26 mouse cellular contexts compared by ENCODE assay signal in the genomic region with DNA sequence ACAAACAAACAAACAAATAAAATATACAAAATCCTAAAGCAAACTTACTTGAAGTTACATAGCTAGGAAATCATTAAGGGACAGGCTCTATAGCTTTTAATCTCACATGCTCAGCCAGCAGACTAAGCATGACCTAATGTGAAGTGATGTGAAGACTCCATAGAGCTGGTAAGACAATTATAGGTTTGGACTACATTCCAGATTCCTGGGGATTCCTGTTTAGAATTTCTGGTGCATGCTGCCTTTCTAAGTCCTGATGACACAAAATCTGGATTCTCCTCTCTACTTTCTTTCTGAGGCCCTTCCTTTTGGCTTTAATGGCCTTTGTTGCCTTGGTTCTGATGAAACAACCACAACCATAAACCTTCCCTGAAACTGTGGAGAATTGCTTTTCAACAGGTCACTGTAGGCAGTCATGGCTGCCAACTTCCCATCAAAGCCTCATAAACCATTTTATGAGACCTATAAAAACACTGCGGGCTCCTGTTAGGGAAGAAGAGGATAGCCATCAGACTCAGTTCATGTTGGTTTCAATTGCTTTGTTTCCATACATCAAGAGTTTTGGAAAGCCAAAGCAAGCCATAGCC.
A peak's percentile ranks its signal among the peaks of the same experiment; 100 is the strongest.
DNase-seq lines count a peak whose midpoint lies in the region; ATAC-seq and TF ChIP-seq lines count a peak whose summit lies in the region.
"Had no signal": no experiment of that assay in that cellular context is flagged by ENCODE, and none has a peak within 500 bp of the region (broad histone marks: within the 10 kb centered on the region; RNA-seq: fewer than 3 reads in every experiment).

No protein-coding gene starts in this region.

- H3K9ac ChIP-seq in hindbrain, postnatal 0 days (replicated peaks; ENCODE audit: low read length) = no peak overlapping the region
- no peak overlapping the region for H3K9ac ChIP-seq in hindbrain, embryonic 13.5 days
- H3K9ac ChIP-seq in neural tube, embryonic 12.5 days = no peak overlapping the region
- H3K9ac ChIP-seq in neural tube, embryonic 15.5 days (replicated peaks) = no peak overlapping the region
- H3K9ac ChIP-seq in limb, embryonic 13.5 days = no peak overlapping the region
- no peak overlapping the region for H3K9ac ChIP-seq in forebrain, embryonic 11.5 days (ENCODE audit: low read length)
- H3K9ac ChIP-seq: forebrain, postnatal 0 days; heart, embryonic 12.5 days; hindbrain, embryonic 12.5 days; kidney, embryonic 15.5 days; limb, embryonic 12.5 days; liver, embryonic 13.5 days; lung, embryonic 14.5 days; midbrain, embryonic 15.5 days had no signal

- no peak overlapping the region for H3K4me2 ChIP-seq in hindbrain, postnatal 0 days (ENCODE audit: low read depth, low read length)
- no peak overlapping the region for H3K4me2 ChIP-seq in hindbrain, embryonic 13.5 days
- no peak overlapping the region for H3K4me2 ChIP-seq in neural tube, embryonic 12.5 days (replicated peaks)
- H3K4me2 ChIP-seq in neural tube, embryonic 15.5 days = no peak overlapping the region
- no peak overlapping the region for H3K4me2 ChIP-seq in limb, embryonic 13.5 days (replicated peaks)
- H3K4me2 ChIP-seq in forebrain, embryonic 11.5 days (ENCODE audit: low read depth, low read length, severe bottlenecking) = no peak overlapping the region
- H3K4me2 ChIP-seq: heart, embryonic 12.5 days; hindbrain, embryonic 12.5 days; kidney, embryonic 15.5 days; limb, embryonic 12.5 days; liver, embryonic 13.5 days; lung, embryonic 14.5 days; midbrain, embryonic 15.5 days had no signal

- H3K4me1 ChIP-seq in hindbrain, postnatal 0 days (ENCODE audit: insufficient read depth, low read length) = no peaks in the 10 kb centered on the region
- H3K4me1 ChIP-seq in hindbrain, embryonic 13.5 days (replicated peaks) = no peaks in the 10 kb centered on the region
- no peaks in the 10 kb centered on the region for H3K4me1 ChIP-seq in neural tube, embryonic 12.5 days
- no peaks in the 10 kb centered on the region for H3K4me1 ChIP-seq in neural tube, embryonic 15.5 days
- peaks cover 7% of the 10 kb centered on the region; the same call in 1 of the 2 replicates for H3K4me1 ChIP-seq in limb, embryonic 13.5 days
- no peaks in the 10 kb centered on the region for H3K4me1 ChIP-seq in embryonic facial prominence, embryonic 10.5 days
- no peaks in the 10 kb centered on the region for H3K4me1 ChIP-seq in forebrain, embryonic 11.5 days (replicated peaks; ENCODE audit: control insufficient read depth, insufficient read depth, low read length)
- H3K4me1 ChIP-seq: forebrain, embryonic 10.5 days; heart, embryonic 12.5 days; hindbrain, embryonic 12.5 days; kidney, embryonic 15.5 days; liver, embryonic 13.5 days; midbrain, embryonic 15.5 days had no signal

- ATAC-seq in hindbrain, postnatal 0 days = no peak
- ATAC-seq in hindbrain, embryonic 13.5 days (ENCODE audit: low FRiP score) = no peak
- 0 out of 2 replicates have a peak, but pooled peaks have one; percentile 37 for ATAC-seq in neural tube, embryonic 12.5 days (ENCODE audit: low FRiP score, low read depth)
- no peak; the same call in 1 of the 2 replicates for ATAC-seq in neural tube, embryonic 15.5 days (ENCODE audit: low FRiP score)
- peak; percentile 77; the same call in 1 of the 2 replicates for ATAC-seq in limb, embryonic 13.5 days (ENCODE audit: low FRiP score, low read depth)
- no peak for ATAC-seq in forebrain, embryonic 11.5 days (replicated peaks; ENCODE audit: low FRiP score)
- ATAC-seq: CD4-positive, CD25-positive, alpha-beta regulatory T cell, adult 4 months; forebrain, postnatal 0 days; midbrain, embryonic 15.5 days; Patski had no signal

- H3K36me3 ChIP-seq in hindbrain, postnatal 0 days (ENCODE audit: insufficient read depth, low read length) = no peaks in the 10 kb centered on the region
- no peaks in the 10 kb centered on the region for H3K36me3 ChIP-seq in hindbrain, embryonic 13.5 days
- H3K36me3 ChIP-seq in neural tube, embryonic 12.5 days = no peaks in the 10 kb centered on the region
- no peaks in the 10 kb centered on the region for H3K36me3 ChIP-seq in neural tube, embryonic 15.5 days
- H3K36me3 ChIP-seq in limb, embryonic 13.5 days = no peaks in the 10 kb centered on the region
- H3K36me3 ChIP-seq in embryonic facial prominence, embryonic 10.5 days (replicated peaks) = no peaks in the 10 kb centered on the region
- H3K36me3 ChIP-seq in forebrain, embryonic 11.5 days (ENCODE audit: control insufficient read depth, insufficient read depth, low read length) = no peaks in the 10 kb centered on the region
- H3K36me3 ChIP-seq: forebrain, embryonic 10.5 days; heart, embryonic 12.5 days; hindbrain, embryonic 12.5 days; kidney, embryonic 15.5 days; limb, embryonic 12.5 days; liver, embryonic 13.5 days; midbrain, embryonic 15.5 days had no signal

- H3K27ac ChIP-seq in hindbrain, postnatal 0 days = no peak overlapping the region
- H3K27ac ChIP-seq in hindbrain, embryonic 13.5 days = no peak overlapping the region
- H3K27ac ChIP-seq in neural tube, embryonic 12.5 days = no peak overlapping the region
- no peak overlapping the region for H3K27ac ChIP-seq in neural tube, embryonic 15.5 days (replicated peaks)
- no peak overlapping the region for H3K27ac ChIP-seq in limb, embryonic 13.5 days
- H3K27ac ChIP-seq in embryonic facial prominence, embryonic 10.5 days (replicated peaks) = no peak overlapping the region
- H3K27ac ChIP-seq in forebrain, embryonic 11.5 days (ENCODE audit: low read depth, low read length) = no peak overlapping the region
- H3K27ac ChIP-seq: forebrain, embryonic 10.5 days; hindbrain, embryonic 12.5 days; kidney, embryonic 15.5 days; limb, embryonic 12.5 days; liver, embryonic 13.5 days; midbrain, embryonic 15.5 days had no signal

- WGBS in hindbrain, postnatal 0 days = 63% methylated on average over 1 of the region's 1 CpGs
- WGBS in hindbrain, embryonic 13.5 days = 71% methylated on average over 1 of the region's 1 CpGs
- WGBS in neural tube, embryonic 12.5 days = 9% methylated on average over 1 of the region's 1 CpGs
- WGBS in neural tube, embryonic 15.5 days = 2% methylated on average over 1 of the region's 1 CpGs
- 4% methylated on average over 1 of the region's 1 CpGs for WGBS in limb, embryonic 13.5 days
- WGBS in embryonic facial prominence, embryonic 10.5 days = 94% methylated on average over 1 of the region's 1 CpGs
- WGBS in forebrain, embryonic 11.5 days = 92% methylated on average over 1 of the region's 1 CpGs

- no peaks in the 10 kb centered on the region for H3K9me3 ChIP-seq in hindbrain, postnatal 0 days (ENCODE audit: low read length)
- H3K9me3 ChIP-seq in hindbrain, embryonic 13.5 days = no peaks in the 10 kb centered on the region
- no peaks in the 10 kb centered on the region for H3K9me3 ChIP-seq in neural tube, embryonic 12.5 days
- H3K9me3 ChIP-seq in neural tube, embryonic 15.5 days (replicated peaks) = no peaks in the 10 kb centered on the region
- no peaks in the 10 kb centered on the region for H3K9me3 ChIP-seq in limb, embryonic 13.5 days
- H3K9me3 ChIP-seq in embryonic facial prominence, embryonic 10.5 days = no peaks in the 10 kb centered on the region
- H3K9me3 ChIP-seq in forebrain, embryonic 11.5 days (ENCODE audit: control insufficient read depth, low read length) = no peaks in the 10 kb centered on the region
- H3K9me3 ChIP-seq: forebrain, embryonic 10.5 days; heart, embryonic 12.5 days; hindbrain, embryonic 12.5 days; kidney, embryonic 15.5 days; limb, embryonic 12.5 days; liver, embryonic 13.5 days; megakaryocyte, embryonic 14.5 days; midbrain, embryonic 15.5 days had no signal

- no peaks in the 10 kb centered on the region for H3K27me3 ChIP-seq in hindbrain, postnatal 0 days (ENCODE audit: insufficient read depth, low read length)
- no peaks in the 10 kb centered on the region for H3K27me3 ChIP-seq in hindbrain, embryonic 13.5 days
- H3K27me3 ChIP-seq in neural tube, embryonic 12.5 days (replicated peaks) = no peaks in the 10 kb centered on the region
- H3K27me3 ChIP-seq in neural tube, embryonic 15.5 days (replicated peaks) = no peaks in the 10 kb centered on the region
- H3K27me3 ChIP-seq in limb, embryonic 13.5 days = no peaks in the 10 kb centered on the region
- H3K27me3 ChIP-seq in embryonic facial prominence, embryonic 10.5 days (replicated peaks; ENCODE audit: low read depth, poor library complexity, severe bottlenecking) = no peaks in the 10 kb centered on the region
- H3K27me3 ChIP-seq in forebrain, embryonic 11.5 days (ENCODE audit: control insufficient read depth, insufficient read depth, low read length) = no peaks in the 10 kb centered on the region
- H3K27me3 ChIP-seq: heart, embryonic 12.5 days; hindbrain, embryonic 12.5 days; kidney, embryonic 15.5 days; liver, embryonic 13.5 days; megakaryocyte, embryonic 14.5 days; midbrain, embryonic 15.5 days; Patski had no signal

- no peak overlapping the region for H3K4me3 ChIP-seq in hindbrain, postnatal 0 days (ENCODE audit: low read length)
- no peak overlapping the region for H3K4me3 ChIP-seq in hindbrain, embryonic 13.5 days
- H3K4me3 ChIP-seq in neural tube, embryonic 12.5 days = no peak overlapping the region
- no peak overlapping the region for H3K4me3 ChIP-seq in neural tube, embryonic 15.5 days (replicated peaks)
- no peak overlapping the region for H3K4me3 ChIP-seq in limb, embryonic 13.5 days
- H3K4me3 ChIP-seq in embryonic facial prominence, embryonic 10.5 days = no peak overlapping the region
- no peak overlapping the region for H3K4me3 ChIP-seq in forebrain, embryonic 11.5 days (ENCODE audit: low read depth, low read length)
- H3K4me3 ChIP-seq: forebrain, embryonic 10.5 days; heart, embryonic 12.5 days; hindbrain, embryonic 12.5 days; kidney, embryonic 15.5 days; limb, embryonic 12.5 days; liver, embryonic 13.5 days; megakaryocyte, embryonic 14.5 days; midbrain, embryonic 15.5 days; myocyte had no signal

- no peak for TF ChIP-seq CTCF in hindbrain, postnatal 0 days (IDR thresholded peaks at IDR 0.05; ENCODE audit: low read depth)

- DNase-seq in hindbrain, postnatal 0 days (ENCODE audit: low spot score) = peak; percentile 3
- no peak for DNase-seq in embryonic facial prominence, embryonic 10.5 days (ENCODE audit: low spot score)
- DNase-seq in forebrain, embryonic 11.5 days (ENCODE audit: low spot score) = no peak
- DNase-seq: cerebellum, adult 11-12 months; forebrain, postnatal 0 days; gastrocnemius, postnatal 25 days; heart, adult 18-20 months; heart, postnatal 10 days; liver, embryonic 13.5 days; lung, embryonic 14.5 days; right cerebral cortex, postnatal 25 days; spleen, adult 18-20 months had no signal

Comparison
In these comparisons a context has a peak if more than half of its experiments do, and no peak if none do; other contexts are left out.
1. ATAC-seq: peak in neural tube, embryonic 12.5 days (single experiment) and limb, embryonic 13.5 days (single experiment); none in hindbrain, postnatal 0 days (single experiment), hindbrain, embryonic 13.5 days (single experiment), neural tube, embryonic 15.5 days (single experiment) and forebrain, embryonic 11.5 days (single experiment).